Mouse (Mus musculus): ENCODE data around the gene Tshz2. TPM values are rescaled to one million over a fixed set of nuclear protein-coding genes. Genes with fewer than 3 reads are reported as not detected.
"Not testable (repeated sequence)": the region's sequence is repeated elsewhere in the genome, so short reads cannot be mapped to it uniquely, and the experiment has no call there.

The Tshz2 gene
- total RNA-seq, 2 experiments from 2014 or later = 29.8 to 29.9 TPM

DNA sequence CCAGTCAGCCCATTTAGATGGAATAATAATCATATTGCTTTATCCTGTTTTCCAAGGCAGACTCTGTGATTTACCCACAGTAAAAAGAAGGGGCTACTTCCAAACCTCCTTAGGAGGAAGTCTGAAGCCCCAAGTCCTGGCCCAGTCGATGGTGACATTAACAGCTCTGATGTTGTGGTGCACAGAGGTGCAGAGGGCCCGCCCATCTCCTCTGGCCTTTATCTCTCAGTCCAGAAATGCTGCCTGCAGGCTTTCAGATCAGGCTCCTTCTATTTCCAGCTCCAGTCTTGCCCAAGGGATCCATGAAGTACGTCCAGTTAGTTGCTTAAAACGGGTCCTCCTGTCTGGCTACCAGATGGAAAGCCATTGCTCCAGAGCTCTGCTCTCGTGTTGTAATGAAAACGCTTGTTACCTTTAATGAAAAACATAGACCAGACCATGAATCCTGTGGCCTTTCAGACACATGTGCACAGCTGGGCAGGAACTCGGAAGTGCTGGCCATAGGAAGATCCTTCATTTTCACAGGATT, 114.4 kb downstream of the Tshz2 start:
- intact Hi-C loops (cut with DNase I) = no loop called here
- no peak for DNase-seq (ENCODE audit: low spot score in 2 of 2)

DNA sequence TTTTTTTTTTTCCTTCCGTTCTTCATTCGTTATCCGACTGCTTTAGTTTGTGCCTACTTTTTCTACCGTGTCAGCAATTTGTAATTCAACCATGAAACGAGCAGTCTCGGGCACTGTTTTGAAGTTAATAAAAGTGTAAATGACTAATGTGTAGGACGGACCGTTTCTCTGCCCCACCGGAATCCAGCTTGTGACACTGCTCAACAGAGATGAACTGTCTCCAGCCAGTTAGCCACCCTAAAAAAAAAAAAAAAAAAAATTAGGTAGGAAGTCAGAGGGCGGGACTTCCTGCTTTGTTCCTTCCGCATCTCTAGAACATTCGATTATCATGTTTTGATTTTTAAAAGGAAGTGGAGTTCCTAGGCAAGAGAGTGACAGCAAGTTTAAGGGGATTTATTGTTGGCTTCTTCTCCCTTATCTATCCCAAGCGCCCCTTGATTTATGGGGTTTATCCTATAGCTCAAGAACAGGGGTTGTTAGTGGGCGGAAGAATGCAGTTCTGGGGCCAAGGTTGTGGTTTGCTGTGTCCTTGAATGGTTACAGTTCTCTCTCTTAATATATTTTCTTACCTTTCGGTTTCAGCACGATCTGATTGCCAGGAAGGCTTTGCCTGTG, 116.6 kb downstream of the Tshz2 start:
- no peak for DNase-seq (ENCODE audit: low spot score in 2 of 2)
- intact Hi-C loops (cut with DNase I) = no loop called here

DNA sequence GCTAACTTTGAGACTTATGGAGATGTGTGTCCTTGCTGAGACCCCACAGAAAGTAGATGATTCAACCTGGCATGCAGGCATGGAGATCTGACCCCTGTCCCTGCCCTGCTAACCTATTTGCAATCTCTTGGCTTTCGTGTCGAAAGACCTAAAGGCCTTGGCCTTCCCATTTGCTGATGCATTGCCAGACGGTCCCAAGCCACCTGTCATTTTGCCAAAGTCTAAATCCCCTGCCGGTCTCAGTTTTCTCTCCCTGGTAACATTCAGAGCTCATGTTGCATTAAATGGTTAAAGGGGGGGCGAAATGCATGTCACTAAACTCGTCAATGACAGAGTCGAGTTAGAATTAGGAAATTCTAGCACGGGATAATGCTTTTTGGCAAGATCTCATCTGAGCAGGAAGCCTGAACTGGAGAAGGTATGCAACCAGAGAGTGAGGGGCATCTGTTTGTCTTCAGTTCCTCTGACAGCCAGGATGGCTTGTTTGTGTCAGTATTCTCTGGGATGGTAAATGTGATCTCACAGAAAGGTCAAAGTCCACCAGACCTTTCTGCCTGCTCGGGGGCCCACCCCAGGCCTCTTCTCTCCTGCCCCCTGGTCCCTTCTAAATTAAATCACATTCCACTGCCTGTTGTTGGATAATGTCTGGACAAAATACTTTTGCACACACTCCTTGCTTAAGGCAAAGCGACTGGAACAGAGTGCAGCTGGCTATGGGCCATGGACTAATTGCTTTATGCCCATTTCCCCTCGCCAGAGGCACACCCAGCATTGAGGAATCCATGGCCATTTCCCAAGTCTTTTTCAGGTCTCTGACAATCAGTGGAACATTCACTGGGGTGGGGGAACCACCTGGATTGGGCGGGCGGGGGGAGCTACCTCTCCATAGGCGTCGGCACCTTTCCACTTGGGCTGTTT, 118.0 kb downstream of the Tshz2 start:
- intact Hi-C loops (cut with DNase I) = no loop called here
- DNase-seq (ENCODE audit: low spot score in 2 of 2) = no peak

GRCm38 (mm10) chr2:169752126-169752525, 119.3 kb downstream of the Tshz2 start:
- no peak for DNase-seq (ENCODE audit: low spot score in 2 of 2)
- intact Hi-C loops (cut with DNase I) = no loop called here

DNA sequence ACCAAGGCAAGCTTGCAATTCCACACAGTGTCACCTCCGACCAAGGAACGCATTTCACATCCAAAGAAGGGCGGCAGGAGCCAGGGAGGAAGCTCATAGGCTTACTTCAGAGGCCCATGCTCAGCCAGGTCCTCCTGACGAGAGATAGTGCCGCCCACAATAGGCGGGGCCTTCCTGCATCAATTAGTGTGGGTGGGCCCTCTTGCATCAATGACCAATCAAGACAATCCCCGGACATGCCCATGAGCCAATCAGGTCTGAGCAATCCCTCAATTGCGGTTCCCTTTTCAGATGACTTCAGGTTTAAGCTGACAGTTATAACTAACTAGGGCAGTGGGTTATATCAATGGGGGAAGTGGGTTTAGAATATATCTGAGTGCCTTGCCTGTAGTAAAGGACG, 120.6 kb downstream of the Tshz2 start:
- no peak for DNase-seq (ENCODE audit: low spot score in 2 of 2)
- intact Hi-C loops (cut with DNase I) = no loop called here

GRCm38 (mm10) chr2:169755091-169755490, 122.3 kb downstream of the Tshz2 start:
- intact Hi-C loops (cut with DNase I) = no loop called here
- DNase-seq (ENCODE audit: low spot score in 2 of 2) = no peak

DNA sequence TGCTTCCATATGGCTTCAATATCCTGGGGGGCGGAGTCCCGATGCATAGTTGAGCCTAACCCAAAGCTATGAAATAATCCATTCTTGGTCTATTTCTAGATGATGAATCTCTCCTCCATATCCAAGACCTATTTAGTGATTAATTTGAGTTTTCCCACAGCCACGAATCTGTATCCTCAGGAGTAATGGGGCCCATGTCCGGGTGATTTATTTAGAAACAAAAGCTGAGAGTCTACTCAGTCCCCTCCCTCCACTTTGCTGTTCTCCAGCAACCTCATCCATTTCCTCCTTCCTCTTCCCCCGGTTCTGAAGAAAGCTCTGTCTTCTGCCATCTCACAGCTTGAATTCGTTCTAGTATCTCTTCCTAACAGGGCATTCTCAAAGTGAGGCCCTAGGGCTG, 125.3 kb downstream of the Tshz2 start:
- intact Hi-C loops (cut with DNase I) = no loop called here
- DNase-seq (ENCODE audit: low spot score in 2 of 2) = no peak

DNA sequence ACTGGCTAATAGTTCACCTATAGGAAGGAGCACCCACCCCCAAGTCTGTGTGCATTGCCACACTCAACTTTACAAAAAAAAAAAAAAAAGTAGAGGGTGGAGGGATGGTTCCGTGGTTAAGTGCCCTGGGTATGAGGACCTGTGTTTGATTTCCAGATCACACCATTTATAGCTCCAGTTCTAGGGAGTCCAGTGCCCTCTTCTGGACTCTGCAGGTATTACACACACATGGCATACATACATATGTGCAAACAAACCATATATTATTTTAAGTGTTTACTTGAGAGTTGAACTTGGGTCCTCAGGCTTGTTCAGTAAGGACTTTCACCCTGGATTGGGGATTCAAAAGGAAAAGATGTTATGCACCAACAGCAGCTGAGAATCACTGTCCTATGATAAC, 127.3 kb downstream of the Tshz2 start:
- DNase-seq (ENCODE audit: low spot score in 2 of 2) = no peak
- intact Hi-C loops (cut with DNase I) = no loop called here

DNA sequence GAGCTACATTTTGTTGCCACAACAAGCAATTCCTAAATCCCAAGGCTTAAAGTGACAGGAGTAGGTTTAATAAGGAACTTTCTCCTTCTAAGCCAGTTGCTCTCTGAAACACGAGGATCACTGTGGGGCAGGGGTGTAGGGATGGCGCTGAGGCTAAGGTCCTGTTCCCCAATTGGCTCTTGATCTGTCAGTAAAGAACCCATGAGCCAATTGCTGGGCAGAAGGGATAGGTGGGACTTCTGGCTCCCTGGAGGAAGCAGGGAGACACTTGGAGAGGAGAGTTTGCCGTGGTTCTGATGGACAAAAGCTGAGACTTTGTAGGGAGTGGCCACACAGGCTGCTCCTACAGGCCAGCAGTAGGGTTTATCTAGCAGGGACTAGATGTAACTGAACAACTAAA, 128.9 kb downstream of the Tshz2 start:
- DNase-seq (ENCODE audit: low spot score in 2 of 2) = no peak
- intact Hi-C loops (cut with DNase I) = no loop called here

DNA sequence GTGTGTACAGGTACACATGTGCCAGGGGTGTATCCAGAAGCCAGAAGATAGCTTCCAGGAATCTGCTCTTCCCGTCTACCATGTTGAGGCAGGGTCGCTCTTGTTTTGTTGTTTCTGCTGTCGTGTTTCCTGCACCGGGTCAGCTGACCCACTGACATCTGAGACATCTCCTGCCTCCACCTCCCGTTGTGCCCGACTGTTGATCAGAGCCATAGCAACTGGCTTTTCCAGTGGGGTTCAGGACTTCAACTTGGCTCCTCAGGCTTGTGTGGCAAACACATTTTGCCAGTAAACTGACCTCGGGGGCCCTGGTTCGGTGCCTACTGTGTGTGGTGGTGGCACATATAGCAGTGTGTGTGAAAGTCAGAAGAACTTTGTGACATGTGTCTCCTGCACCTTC, 129.5 kb downstream of the Tshz2 start:
- DNase-seq (ENCODE audit: low spot score in 2 of 2) = no peak
- intact Hi-C loops (cut with DNase I) = no loop called here

DNA sequence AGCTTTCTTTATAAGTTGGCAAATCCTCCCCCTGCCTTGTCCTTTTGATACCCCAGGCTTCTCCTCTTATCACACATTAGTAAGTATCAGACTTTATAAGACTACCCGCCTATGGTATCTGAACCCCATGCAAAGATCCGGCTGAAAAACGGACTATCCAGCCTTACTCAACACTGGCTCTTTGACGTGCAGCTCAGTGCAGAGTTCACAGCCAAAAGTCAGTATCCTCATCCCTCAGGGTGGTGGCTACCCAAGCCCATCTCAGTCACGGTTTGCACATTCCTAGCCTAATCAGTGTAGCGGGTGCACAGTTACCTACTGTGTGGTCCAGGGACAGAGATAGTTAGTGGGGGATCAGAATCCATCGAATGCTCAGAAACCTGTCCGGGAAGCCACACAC, 130.9 kb downstream of the Tshz2 start:
- intact Hi-C loops (cut with DNase I) = no loop called here
- no peak for DNase-seq (ENCODE audit: low spot score in 2 of 2)

- intact Hi-C loops (cut with DNase I) = no loop called here
- DNase-seq (ENCODE audit: low spot score in 2 of 2) = no peak
Observed at GRCm38 (mm10) chr2:169766247-169766646, 133.4 kb downstream of the Tshz2 start.

DNA sequence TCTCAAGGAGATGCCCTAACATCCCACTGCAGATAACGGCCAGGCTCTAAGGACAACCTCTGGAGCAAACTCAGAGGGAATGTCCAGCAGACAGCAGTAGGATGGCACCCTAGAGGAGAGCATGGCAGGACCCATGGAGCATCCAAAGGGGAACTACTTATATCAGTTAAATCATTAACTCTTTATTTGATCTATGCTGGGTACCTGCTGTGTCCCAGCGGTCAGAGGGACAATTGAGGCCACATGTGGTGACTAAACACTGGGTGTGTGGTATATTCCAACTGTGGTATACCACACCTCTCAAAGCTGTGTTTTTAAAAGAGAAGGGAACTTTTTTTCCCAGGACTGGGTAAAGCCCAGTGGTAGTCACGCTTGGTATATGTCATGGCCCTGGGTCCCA, 134.5 kb downstream of the Tshz2 start:
- DNase-seq (ENCODE audit: low spot score in 2 of 2) = no peak
- intact Hi-C loops (cut with DNase I) = no loop called here

DNA sequence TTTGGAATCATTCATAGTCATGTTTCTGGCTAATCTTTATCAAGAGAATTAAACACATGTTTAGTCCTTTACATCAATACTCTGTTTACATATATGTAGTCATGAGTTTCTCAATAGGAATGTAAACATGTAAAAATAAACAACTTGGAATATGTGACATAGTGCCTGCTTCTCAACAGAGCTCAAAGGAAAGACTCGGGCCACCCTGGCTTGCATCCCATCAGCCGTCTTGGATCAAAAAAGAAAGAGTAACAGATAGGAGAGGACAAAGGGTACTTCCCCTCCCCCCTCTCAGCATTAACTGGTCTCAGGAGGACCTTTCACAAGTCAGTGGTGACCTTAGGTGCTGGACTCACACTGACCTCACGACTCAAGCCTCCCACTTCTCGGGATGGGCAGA, 142.3 kb downstream of the Tshz2 start:
- DNase-seq (ENCODE audit: low spot score in 2 of 2) = no peak
- intact Hi-C loops (cut with DNase I) = no loop called here

DNA sequence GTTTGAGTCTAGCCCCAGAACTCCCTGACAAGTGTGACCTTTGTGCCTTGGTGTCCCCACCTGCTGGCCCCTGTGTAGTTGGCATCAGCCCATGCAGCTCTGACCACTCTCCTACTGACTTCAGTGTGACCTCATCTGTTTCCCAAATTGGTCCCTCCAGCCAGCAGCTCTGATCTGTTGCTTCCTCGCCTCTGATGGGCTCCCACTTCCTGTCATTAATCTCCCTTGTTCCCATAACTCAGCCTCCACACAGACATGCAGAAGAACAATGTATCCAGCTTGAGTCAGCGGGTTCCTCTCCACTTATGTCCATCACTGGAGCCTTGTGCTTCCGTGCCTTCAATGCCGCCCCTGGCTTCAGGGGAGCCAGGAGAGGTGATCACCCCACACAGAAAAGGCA, 144.4 kb downstream of the Tshz2 start:
- intact Hi-C loops (cut with DNase I) = no loop called here
- no peak for DNase-seq (ENCODE audit: low spot score in 2 of 2)

DNA sequence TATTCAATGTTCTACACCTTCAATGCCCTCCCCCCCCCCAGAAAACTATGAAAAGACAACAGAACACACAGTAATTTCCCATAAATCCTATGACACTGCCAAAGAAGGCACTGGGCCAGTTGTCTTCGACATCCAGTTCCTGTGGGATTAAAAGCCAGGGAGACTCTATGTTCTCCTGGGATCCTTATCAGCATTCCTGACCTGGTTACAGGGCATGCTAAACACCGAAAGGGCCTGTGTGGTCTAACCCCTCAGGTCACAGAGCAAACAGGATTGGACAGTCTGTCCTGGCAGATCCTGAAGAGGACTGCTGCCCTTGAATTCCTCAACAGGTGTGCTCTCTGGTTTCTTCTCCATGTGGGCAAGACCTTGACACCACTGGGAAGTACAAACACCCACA, 145.0 kb downstream of the Tshz2 start:
- no peak for DNase-seq (ENCODE audit: low spot score in 2 of 2)
- intact Hi-C loops (cut with DNase I) = no loop called here

- no peak for DNase-seq (ENCODE audit: low spot score in 2 of 2)
- intact Hi-C loops (cut with DNase I) = no loop called here
Observed at GRCm38 (mm10) chr2:169778740-169779345, 146.0 kb downstream of the Tshz2 start.

DNA sequence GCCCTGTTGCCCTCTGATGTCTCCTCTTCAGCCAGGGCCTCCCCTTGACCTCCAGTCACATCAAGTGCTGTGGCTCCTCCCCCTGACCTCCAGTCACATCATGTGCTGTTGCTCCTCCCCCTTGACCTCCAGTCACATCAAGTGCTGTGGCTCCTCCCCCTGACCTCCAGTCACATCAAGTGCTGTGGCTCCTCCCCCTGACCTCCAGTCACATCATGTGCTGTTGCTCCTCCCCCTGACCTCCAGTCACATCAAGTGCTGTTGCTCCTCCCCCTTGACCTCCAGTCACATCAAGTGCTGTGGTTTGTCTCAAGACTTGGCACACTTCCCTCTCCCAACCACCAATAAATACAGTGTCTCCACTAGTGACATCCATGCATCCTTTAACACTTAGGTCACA, 148.9 kb downstream of the Tshz2 start:
- DNase-seq (ENCODE audit: low spot score in 2 of 2); intact Hi-C loops (cut with DNase I): not testable (repeated sequence)

DNA sequence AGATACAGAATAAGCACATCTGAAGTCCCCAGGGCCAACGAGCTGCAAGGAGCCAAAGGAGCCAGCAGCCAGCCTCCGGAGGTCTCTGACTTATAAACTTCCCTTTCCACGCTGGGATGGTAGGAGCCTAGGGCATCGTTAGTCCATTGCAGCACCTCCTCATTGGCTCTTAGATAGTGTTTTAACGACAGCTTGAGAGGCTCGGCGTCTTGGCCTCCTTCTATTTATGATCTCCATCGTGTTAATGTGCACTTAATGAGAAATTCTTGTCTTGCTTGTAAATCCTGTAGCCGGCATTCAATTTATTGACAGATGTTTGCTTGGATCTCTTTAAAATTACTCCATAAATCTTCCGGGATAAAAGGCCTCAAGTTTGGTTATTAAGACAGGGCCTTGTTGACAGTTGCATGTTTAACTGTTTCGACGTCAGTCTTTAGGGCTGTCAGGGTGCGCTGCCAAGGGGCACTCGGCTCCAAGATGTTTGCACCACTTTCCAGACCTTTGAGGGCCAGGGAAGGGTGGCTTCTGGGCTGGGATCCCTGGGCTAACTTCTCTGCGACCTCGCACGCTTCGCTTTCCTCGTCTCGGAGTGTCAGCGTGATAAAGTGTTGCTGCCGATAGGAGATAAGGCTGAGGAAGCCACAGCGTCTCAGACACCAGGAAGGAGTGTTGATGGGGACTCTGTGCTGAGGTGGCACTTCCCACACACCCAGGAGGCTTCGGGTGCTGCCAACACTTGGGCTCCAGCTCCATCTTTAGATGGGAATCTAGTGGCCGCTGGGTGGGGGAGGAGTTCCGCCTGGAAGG, 150.3 kb downstream of the Tshz2 start:
- intact Hi-C loops (cut with DNase I) = no loop called here

GRCm38 (mm10) chr2:169783681-169784033, 150.8 kb downstream of the Tshz2 start:
- DNase-seq (ENCODE audit: low spot score in 2 of 2) = no peak
- intact Hi-C loops (cut with DNase I) = no loop called here

More for the DNA sequence above, 150.3 kb downstream of the Tshz2 start:
- peak in 1 of 2 experiments; percentile 60 for DNase-seq (ENCODE audit: low spot score in 2 of 2)
